Mouse (Mus musculus): ENCODE measurements around the gene Mfap1b.
"Not testable (repeated sequence)": the region's sequence is repeated elsewhere in the genome, so short reads cannot be mapped to it uniquely, and the experiment has no call there.

Gene Mfap1b

GRCm38 (mm10) chr2:121473301-121474179, at the start of gene Mfap1b:
Gene Mfap1b (minus strand): TSS chr2:121474067.
- peak; percentile 71 to 74 for DNase-seq (ENCODE audit: low spot score in 2 of 2)

- not testable (repeated sequence) for DNase-seq (ENCODE audit: low spot score in 2 of 2)
These were observed 49.0 kb upstream of the Mfap1b start for GRCm38 (mm10) chr2:121522830-121523229.

- DNase-seq (ENCODE audit: low spot score in 2 of 2): no peak
These were observed 48.1 kb upstream of the Mfap1b start for GRCm38 (mm10) chr2:121522006-121522405.

GRCm38 (mm10) chr2:121518711-121519110, 44.8 kb upstream of the Mfap1b start:
- not testable (repeated sequence) for DNase-seq (ENCODE audit: low spot score in 2 of 2)

- DNase-seq (ENCODE audit: low spot score in 2 of 2): no peak
These were observed 44.2 kb upstream of the Mfap1b start for GRCm38 (mm10) chr2:121518106-121518505.

DNA sequence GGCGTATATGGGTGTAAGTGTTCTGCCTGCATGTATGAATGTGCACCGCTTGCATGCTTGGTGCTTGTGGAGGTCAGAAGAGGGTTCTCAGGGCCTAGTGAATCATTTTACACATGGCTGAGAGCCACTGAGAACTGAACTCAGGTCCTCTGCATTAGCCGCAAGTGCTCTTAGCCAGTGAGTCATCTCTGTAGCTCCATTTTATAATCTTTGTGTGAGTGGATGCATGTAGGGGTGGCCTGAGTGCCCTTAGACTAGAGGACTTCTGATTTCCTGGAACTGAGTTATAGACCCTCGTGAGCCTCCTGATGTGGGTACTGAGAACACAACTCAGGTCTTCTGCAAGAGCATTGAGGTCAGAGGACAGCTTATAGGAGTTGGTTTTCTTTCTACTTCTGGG, 40.3 kb upstream of the Mfap1b start:
- DNase-seq (ENCODE audit: low spot score in 2 of 2): no peak

GRCm38 (mm10) chr2:121512991-121513765, 39.3 kb upstream of the Mfap1b start:
- DNase-seq (ENCODE audit: low spot score in 2 of 2): not testable (repeated sequence)

- DNase-seq (ENCODE audit: low spot score in 2 of 2): no peak
These were observed 37.5 kb upstream of the Mfap1b start for GRCm38 (mm10) chr2:121511401-121511800.

- peak; percentile 35 to 52 for DNase-seq (ENCODE audit: low spot score in 2 of 2)
These were observed 35.7 kb upstream of the Mfap1b start for GRCm38 (mm10) chr2:121509584-121509983.

GRCm38 (mm10) chr2:121507951-121508330, 34.1 kb upstream of the Mfap1b start:
- DNase-seq (ENCODE audit: low spot score in 2 of 2): no peak

GRCm38 (mm10) chr2:121507173-121507950, 33.5 kb upstream of the Mfap1b start:
- no peak for DNase-seq (ENCODE audit: low spot score in 2 of 2)

DNA sequence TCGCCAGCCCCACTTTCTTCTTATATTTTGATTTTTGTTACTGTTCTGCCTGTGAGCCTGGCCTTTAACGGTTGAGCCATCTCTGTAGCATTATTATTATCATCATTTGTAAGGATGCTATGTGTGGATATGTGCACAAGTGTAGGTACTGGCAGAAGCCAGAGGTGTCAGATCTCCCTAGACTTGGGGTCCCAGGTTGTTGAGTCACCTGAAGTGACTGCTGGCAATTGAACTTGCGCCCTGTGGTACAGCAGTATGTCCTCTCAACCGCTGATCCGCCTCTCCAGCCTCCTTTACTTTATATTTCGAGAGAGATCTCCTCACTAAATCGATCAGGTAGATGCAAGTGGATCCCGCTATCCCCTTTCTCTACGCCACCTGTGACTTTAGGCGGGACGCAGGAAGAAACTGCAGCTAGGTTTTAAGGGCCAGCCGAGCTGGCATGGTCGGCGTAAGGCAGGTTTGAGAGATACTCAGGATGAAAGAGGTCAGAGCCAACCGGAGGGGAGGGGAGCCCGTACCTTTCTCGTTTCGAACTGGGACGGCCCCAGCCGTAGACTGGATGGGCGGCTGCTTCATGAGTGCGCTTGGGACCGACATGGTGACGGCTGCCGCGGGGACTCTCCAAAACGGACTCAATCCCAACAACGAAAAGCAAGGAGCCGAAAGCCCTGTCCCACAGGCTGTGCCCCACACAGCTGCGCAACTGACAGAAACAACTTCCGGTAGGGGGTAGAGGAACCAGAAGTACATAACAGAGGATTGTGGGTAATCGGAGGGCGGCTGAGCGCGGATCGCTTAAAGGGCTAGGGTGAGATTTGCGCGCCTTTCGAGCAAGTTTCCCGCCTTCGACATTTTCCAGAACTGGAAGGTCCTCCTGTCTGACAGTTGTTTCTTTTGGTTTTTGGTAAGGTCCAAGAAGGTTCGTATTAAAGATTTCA, 32.3 kb upstream of the Mfap1b start, which contains the start of the genes Mfap1a and Wdr76:
Gene Mfap1a, minus strand, starts transcription at position 724 of the 941 bp plus-strand sequence.
Gene Wdr76, plus strand, starts transcription at position 782 of the 941 bp plus-strand sequence.
- peak; percentile 62 to 75 for DNase-seq (ENCODE audit: low spot score in 2 of 2)

- not testable (repeated sequence) for DNase-seq (ENCODE audit: low spot score in 2 of 2)
These were observed 27.7 kb upstream of the Mfap1b start for GRCm38 (mm10) chr2:121501550-121501949.

- DNase-seq (ENCODE audit: low spot score in 2 of 2): not testable (repeated sequence)
These were observed 10.5 kb upstream of the Mfap1b start for GRCm38 (mm10) chr2:121484403-121484802.

DNA sequence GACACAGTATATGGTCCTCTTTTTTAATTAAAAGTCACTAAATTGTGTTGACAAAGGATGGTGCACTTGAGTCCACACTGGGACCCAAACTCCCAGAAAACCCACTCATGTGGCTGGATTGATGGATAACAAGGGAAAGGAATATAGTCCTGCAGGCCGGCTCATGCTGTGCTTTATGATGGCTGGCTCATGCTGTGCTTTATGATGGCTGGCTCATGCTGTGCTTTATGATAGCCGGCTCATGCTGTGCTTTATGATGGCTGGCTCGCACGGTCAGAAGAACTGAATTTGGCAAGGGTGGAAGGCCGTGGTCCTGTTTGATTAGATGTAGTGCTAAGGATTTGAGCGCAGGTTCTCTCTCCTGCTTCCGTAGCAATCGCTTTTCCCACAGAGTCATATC, 9.7 kb upstream of the Mfap1b start:
- no peak for DNase-seq (ENCODE audit: low spot score in 2 of 2)

DNA sequence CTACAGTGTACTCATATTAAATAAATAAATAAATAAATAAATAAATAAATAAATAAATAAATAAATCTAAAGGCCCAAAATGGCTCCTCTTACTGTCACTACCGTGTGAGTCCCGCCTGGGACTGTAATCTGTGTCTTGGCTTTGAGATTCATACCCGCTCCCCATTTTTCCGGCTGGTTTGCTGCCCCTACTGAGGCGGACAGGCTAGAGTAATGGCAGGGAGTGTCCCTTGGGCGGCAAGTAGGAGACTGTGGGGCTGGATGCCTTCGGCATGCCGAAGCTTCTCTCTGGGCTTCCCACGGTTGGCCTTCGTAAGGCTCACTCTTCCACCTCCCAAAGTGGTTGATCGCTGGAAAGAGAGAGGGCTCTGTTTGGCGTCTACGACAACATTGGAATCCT, 7.0 kb upstream of the Mfap1b start:
- not testable (repeated sequence) for DNase-seq (ENCODE audit: low spot score in 2 of 2)

DNA sequence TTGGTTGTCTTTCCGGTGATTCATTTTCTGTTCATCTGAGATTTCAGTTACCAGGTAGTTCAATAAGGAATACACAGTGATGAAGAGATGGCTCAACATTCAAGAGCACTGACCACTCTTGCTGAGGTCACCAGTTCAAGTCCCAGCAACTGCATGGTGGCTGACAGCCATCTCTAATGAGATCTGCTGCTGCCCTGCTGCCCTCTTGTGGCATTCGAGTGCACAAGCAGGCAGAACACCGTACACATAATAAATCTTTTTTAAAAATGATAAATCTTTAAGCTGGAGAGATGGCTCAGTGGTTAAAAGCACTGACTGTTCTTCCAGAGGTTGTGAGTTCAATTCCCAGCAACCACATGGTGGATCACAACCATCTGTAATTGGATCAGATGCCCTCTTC, 6.6 kb upstream of the Mfap1b start:
- no peak for DNase-seq (ENCODE audit: low spot score in 2 of 2)

- DNase-seq (ENCODE audit: low spot score in 2 of 2): no peak
These were observed 3.8 kb upstream of the Mfap1b start for GRCm38 (mm10) chr2:121477491-121478266.

DNA sequence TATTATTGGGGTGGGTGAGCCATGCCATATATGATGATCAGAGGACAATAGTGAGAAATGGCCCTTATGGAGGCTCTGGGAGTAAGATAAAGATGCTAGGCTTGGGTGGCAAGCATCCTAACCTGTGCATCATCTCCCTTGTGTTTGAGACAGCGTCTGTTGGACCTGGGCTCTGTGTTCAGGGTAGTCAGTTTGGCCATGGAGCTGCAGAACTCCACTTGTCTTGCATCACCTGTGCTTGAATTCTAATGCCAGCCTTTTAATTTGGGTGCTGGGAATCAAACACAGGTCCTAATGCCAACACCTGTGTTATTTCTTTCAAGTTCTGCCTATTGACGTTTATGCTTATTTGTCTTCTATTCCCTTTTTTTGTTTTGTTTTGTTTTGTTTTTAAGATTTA, 1.4 kb upstream of the Mfap1b start:
- DNase-seq (ENCODE audit: low spot score in 2 of 2): not testable (repeated sequence)

DNA sequence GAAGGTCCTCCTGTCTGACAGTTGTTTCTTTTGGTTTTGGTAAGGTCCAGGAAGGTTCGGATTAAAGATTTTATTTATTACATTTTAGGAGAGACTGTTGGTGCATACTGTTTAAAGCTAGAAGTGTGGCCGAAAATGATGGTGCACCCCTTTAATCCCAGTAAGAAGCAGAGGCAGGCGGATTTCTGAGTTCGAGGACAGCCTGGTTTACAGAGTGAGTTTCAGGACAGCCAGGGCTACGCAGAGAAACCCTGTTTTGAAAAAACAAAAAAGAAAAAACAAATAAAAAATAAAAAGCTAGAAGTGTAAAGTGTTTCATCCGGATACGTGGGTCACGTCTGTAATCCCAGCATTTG, 291 bp upstream of the Mfap1b start:
- no peak for DNase-seq (ENCODE audit: low spot score in 2 of 2)

All from frontal cortex, postnatal 10 days (tissue).